Mouse (Mus musculus) midbrain, postnatal 0 days (tissue): ENCODE data around the gene Fam187a. TPM values are rescaled to one million over a fixed set of nuclear protein-coding genes. Genes with fewer than 3 reads are reported as not detected.
A peak's percentile ranks its signal among the peaks of the same experiment; 100 is the strongest.

Experiments used
- ATAC-seq: fragments of 200-750 bp; cut with Nextera tagmentation; 2 replicates; pipeline ENCODE4 v1.8.0; 2017; ENCODE audit warnings: moderate number of reproducible peaks, mild to moderate bottlenecking, moderate TSS enrichment, moderate library complexity; ENCODE audit not compliant: low FRiP score
- DNase-seq: peaks from one replicate; pipeline ENCODE4 v3.0.0-alpha.2; 2015; ENCODE audit warnings: low spot score
- H3K27ac ChIP-seq: fragments of 300-500 bp; sonication (generic); 2 replicates; pipeline ENCODE4 v1.5.1; 2014; ENCODE audit warnings: low read depth, mild to moderate bottlenecking, low read length, mixed read lengths
- H3K27me3 ChIP-seq: fragments of 300-500 bp; sonication (generic); 2 replicates; pipeline ENCODE4 v1.6.1; 2014; ENCODE audit warnings: low read length, control low read depth, mixed read lengths; ENCODE audit not compliant: insufficient read depth
- H3K36me3 ChIP-seq: fragments of 300-500 bp; sonication (generic); 2 replicates; pipeline ENCODE4 v1.6.1; 2014; ENCODE audit warnings: low read length, control low read depth, mixed read lengths; ENCODE audit not compliant: insufficient read depth
- H3K4me1 ChIP-seq: fragments of 300-500 bp; sonication (generic); 2 replicates; pipeline ENCODE4 v1.6.1; 2014; ENCODE audit warnings: mild to moderate bottlenecking, control low read depth, antibody characterized with exemption, low read length, mixed read lengths; ENCODE audit not compliant: insufficient read depth
- H3K4me2 ChIP-seq: fragments of 300-500 bp; sonication (generic); 2 replicates; pipeline ENCODE4 v1.6.1; 2014; ENCODE audit warnings: low read depth, mild to moderate bottlenecking, low read length, mixed read lengths; ENCODE audit not compliant: poor library complexity, severe bottlenecking
- H3K4me3 ChIP-seq: fragments of 300-500 bp; sonication (generic); 2 replicates; pipeline ENCODE4 v1.5.1; 2014; ENCODE audit warnings: low read depth, mild to moderate bottlenecking, low read length, moderate library complexity
- H3K9ac ChIP-seq: fragments of 300-500 bp; sonication (generic); replicated peaks from 2 replicates; pipeline ENCODE4 v1.6.1; 2014; ENCODE audit warnings: mild to moderate bottlenecking, low read length, moderate library complexity, mixed read lengths; ENCODE audit not compliant: poor library complexity, severe bottlenecking
- H3K9me3 ChIP-seq: fragments of 300-500 bp; sonication (generic); 2 replicates; pipeline ENCODE4 v1.6.1; 2016; ENCODE audit warnings: low read length, control low read depth
- CTCF ChIP-seq: IDR thresholded peaks from 2 replicates; pipeline ENCODE4 v1.5.1; 2016; ENCODE audit warnings: antibody characterized with exemption, mild to moderate bottlenecking
- WGBS: fragments of 180-500 bp; shearing (Covaris S2); extraction: QIAGEN DNeasy Blood & Tissue Kit; methylation state at CpG from one replicate; pipeline ENCODE4 v1.1.7; 2014; 5-methylcytosine and 5-hydroxymethylcytosine counted together
- polyA plus RNA-seq: library from polyadenylated mRNA; unstranded; fragments of >200 nt; fragmentation: Nextera tagmentation; extraction: Ambion mirVana; gene quantifications from 2 replicates; pipeline ENCODE4 v1.2.1, GENCODE M21; 2015
- total RNA-seq: library from RNA; depleted of rRNA; stranded (reverse); fragments of >200 nt; gene quantifications from 2 replicates; pipeline ENCODE4 v1.2.3, GENCODE M21; 2014; rRNA removed

Fam187a gene
- total RNA-seq (not detected in 2 replicates), polyA plus RNA-seq (0.12 TPM in 1 of 2 replicates, not detected in the other)

- Histone ChIP-seq H3K27me3 (no peaks in the 10 kb centered on the region), H3K9me3 (no peaks in the 10 kb centered on the region), H3K4me3 (no peak within 1 kb of the TSS), H3K36me3 (no peaks in the 10 kb centered on the region; the same call in 1 of the 2 replicates), H3K4me2 (no peak within 1 kb of the TSS), H3K9ac (no peak within 1 kb of the TSS), H3K4me1 (peaks cover 9% of the 10 kb centered on the region), H3K27ac (no peak within 1 kb of the TSS)
- WGBS, result 64% methylated on average over 10 of the region's 10 CpGs
- no peak for TF ChIP-seq CTCF
- DNase-seq, result no peak
- ATAC-seq, result no peak
Observed at GRCm38 (mm10) chr11:102884616-102885219, at the start of gene Fam187a. Gene Fam187a (plus strand): TSS chr11:102885169.

- H3K9ac ChIP-seq, result no peak within 1 kb of the TSS
- no peaks in the 10 kb centered on the region for H3K27me3 ChIP-seq
- TF ChIP-seq CTCF, result no peak
- H3K27ac ChIP-seq, result 0 out of 2 replicates have a peak within 1 kb of the TSS, but pooled peaks have one; percentile 13
- no peak within 1 kb of the TSS for H3K4me2 ChIP-seq
- H3K36me3 ChIP-seq, result peaks cover 38% of the 10 kb centered on the region
- no peaks in the 10 kb centered on the region for H3K9me3 ChIP-seq
- DNase-seq, result no peak
- no peaks in the 10 kb centered on the region for H3K4me1 ChIP-seq
- H3K4me3 ChIP-seq, result no peak within 1 kb of the TSS
- WGBS, result 76% methylated on average over 4 of the region's 4 CpGs
- ATAC-seq, result no peak
Observed at GRCm38 (mm10) chr11:102835549-102835948, 49.4 kb upstream of the Fam187a start, which contains the start of gene Higd1b. Gene Higd1b (plus strand): TSS chr11:102835849.

- Histone ChIP-seq H3K27ac (0 out of 2 replicates have a peak overlapping the region, but pooled peaks have one; percentile 13), H3K9ac (no peak overlapping the region), H3K9me3 (no peaks in the 10 kb centered on the region), H3K4me1 (no peaks in the 10 kb centered on the region), H3K4me3 (no peak overlapping the region), H3K4me2 (no peak overlapping the region), H3K27me3 (no peaks in the 10 kb centered on the region), H3K36me3 (peaks cover 43% of the 10 kb centered on the region)
- ATAC-seq (no peak), DNase-seq (no peak)
- 88% methylated on average over 9 of the region's 9 CpGs for WGBS
- no peak for TF ChIP-seq CTCF
Observed at GRCm38 (mm10) chr11:102836146-102836545, 48.8 kb upstream of the Fam187a start.

- DNase-seq (no peak), ATAC-seq (no peak)
- H3K27ac ChIP-seq, result no peak overlapping the region
- no peaks in the 10 kb centered on the region for H3K27me3 ChIP-seq
- no peak overlapping the region for H3K4me3 ChIP-seq
- H3K9me3 ChIP-seq, result no peaks in the 10 kb centered on the region
- no peak overlapping the region for H3K9ac ChIP-seq
- no peaks in the 10 kb centered on the region for H3K4me1 ChIP-seq
- 0 out of 2 replicates have a peak overlapping the region, but pooled peaks have one; percentile 4 for H3K4me2 ChIP-seq
- H3K36me3 ChIP-seq, result peaks cover 50% of the 10 kb centered on the region
- no peak for TF ChIP-seq CTCF
- 100% methylated on average over 1 of the region's 1 CpGs for WGBS
Observed at GRCm38 (mm10) chr11:102837385-102837784, 47.6 kb upstream of the Fam187a start.

- 92% methylated on average over 2 of the region's 2 CpGs for WGBS
- no peak overlapping the region for H3K27ac ChIP-seq
- H3K9ac ChIP-seq, result no peak overlapping the region
- H3K4me2 ChIP-seq, result no peak overlapping the region
- DNase-seq, result no peak
- ATAC-seq, result no peak
- H3K27me3 ChIP-seq, result no peaks in the 10 kb centered on the region
- peaks cover 56% of the 10 kb centered on the region for H3K36me3 ChIP-seq
- no peak overlapping the region for H3K4me3 ChIP-seq
- no peaks in the 10 kb centered on the region for H3K9me3 ChIP-seq
- no peak for TF ChIP-seq CTCF
- H3K4me1 ChIP-seq, result no peaks in the 10 kb centered on the region
Observed at GRCm38 (mm10) chr11:102838126-102838525, 46.8 kb upstream of the Fam187a start.

- H3K4me1 ChIP-seq, result no peaks in the 10 kb centered on the region
- no peak for TF ChIP-seq CTCF
- DNase-seq, result no peak
- H3K27me3 ChIP-seq, result no peaks in the 10 kb centered on the region
- 90% methylated on average over 9 of the region's 9 CpGs for WGBS
- H3K9ac ChIP-seq, result no peak overlapping the region
- no peak for ATAC-seq
- H3K4me2 ChIP-seq, result no peak overlapping the region
- H3K27ac ChIP-seq, result 0 out of 2 replicates have a peak overlapping the region, but pooled peaks have one; percentile 18
- H3K4me3 ChIP-seq, result no peak overlapping the region
- no peaks in the 10 kb centered on the region for H3K9me3 ChIP-seq
- peaks cover 62% of the 10 kb centered on the region for H3K36me3 ChIP-seq
Observed at GRCm38 (mm10) chr11:102838616-102839150, 46.3 kb upstream of the Fam187a start.
